Mouse (Mus musculus): ENCODE measurements around the gene Scarb1. TPM values are rescaled to one million over a fixed set of nuclear protein-coding genes. Genes with fewer than 3 reads are reported as not detected.
A peak's percentile ranks its signal among the peaks of the same experiment; 100 is the strongest.

Gene Scarb1
- polyA plus RNA-seq, 1 experiment from 2014 or later: 44.4 TPM

DNA sequence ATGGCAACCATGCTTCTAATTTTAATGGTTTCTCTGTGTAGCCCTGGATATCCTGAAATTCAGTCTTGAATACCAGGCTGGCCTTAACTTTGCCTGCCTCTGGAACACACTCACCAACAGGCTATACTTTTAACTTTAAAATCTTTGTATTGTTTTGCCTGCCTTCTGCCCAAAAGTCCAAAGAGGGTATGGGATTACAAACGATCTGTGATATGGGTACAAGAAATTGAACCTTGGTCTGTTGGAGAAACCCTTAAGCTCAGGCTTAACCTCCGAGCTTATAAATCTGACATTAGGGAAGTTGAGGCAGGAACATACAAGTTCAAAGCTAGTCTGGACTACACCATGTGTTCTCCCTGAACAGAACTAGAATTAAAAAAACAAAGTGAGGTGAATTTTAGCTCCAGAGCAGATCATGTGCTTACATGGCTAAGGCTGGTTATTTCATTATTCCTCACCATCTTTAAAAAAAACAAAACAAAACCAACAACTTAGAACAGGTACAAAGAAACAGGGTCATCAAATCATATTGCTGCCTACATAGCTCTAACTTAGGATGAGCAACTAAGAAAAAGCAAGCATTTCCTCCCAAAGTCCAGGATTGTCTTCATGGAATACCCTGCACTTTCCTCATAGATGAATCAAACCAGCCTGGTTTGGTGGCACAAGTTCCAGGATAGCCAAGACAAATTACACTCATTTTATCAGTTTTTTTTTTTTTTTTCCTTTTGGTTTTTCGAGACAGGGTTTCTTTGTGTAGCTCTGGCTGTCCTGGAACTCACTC is 42.9 kb upstream of the Scarb1 start:
- WGBS: 76% methylated on average over 3 of the region's 3 CpGs
- H3K27me3 ChIP-seq (replicated peaks; ENCODE audit: control insufficient read depth, insufficient read depth, low read length): no peaks in the 10 kb centered on the region
- H3K27ac ChIP-seq (replicated peaks; ENCODE audit: low read depth, low read length): no peak overlapping the region
- H3K4me3 ChIP-seq (ENCODE audit: low read depth, low read length): no peak overlapping the region
- no peak overlapping the region for H3K4me2 ChIP-seq (ENCODE audit: low read depth, low read length)
- 0 out of 2 replicates have a peak, but pooled peaks cover 8% of the 10 kb centered on the region for H3K4me1 ChIP-seq (ENCODE audit: control insufficient read depth, insufficient read depth, low read length)
- no peaks in the 10 kb centered on the region for H3K9me3 ChIP-seq (ENCODE audit: control insufficient read depth, low read length)
- DNase-seq (ENCODE audit: low spot score) (no peak), ATAC-seq (ENCODE audit: low read depth) (no peak)
- H3K36me3 ChIP-seq (ENCODE audit: control insufficient read depth, insufficient read depth, low read length): peaks cover 33% of the 10 kb centered on the region
- no peak overlapping the region for H3K9ac ChIP-seq (ENCODE audit: low read depth, low read length)

DNA sequence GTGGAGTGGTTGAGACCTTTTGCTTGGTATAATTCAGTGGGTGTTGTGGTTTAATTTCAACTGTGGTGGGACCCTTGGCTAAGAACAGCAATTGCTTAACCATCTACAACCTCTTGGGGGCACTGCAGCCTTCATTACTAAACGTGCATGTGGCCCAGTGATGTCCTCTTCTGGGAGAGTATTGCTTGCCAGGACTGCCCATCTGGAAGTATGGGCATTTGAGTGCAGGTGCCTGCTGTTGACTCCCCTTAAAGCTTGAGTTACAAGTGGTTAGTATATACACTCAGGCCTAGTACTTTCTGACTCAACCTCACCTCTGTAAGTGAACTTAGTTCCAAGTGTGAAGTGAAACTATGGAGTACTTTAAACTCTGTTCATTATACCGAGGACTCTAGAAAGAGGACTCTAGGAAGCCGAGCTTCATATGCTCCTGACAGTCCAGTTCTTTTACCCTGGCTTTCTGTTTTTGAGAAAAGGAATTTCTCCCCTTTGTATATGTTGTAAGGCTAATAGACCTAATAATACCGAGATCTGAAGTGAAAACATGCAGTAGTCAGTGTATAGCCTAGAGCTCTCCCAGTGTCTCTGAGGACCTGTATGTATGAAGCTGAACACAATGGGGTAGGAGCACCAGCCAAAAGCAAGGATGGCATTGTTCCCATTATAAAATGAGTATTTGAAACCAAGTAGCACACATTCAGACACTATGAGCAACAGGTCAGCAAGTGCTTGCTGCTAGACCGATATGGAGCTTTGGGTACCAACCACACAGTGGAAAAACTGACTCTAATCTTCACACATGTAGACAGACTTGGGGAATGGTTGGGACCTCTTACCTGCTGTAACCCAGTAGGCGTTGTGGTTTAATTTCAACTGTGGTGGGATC is 42.0 kb upstream of the Scarb1 start:
- H3K9me3 ChIP-seq (ENCODE audit: control insufficient read depth, low read length): no peaks in the 10 kb centered on the region
- DNase-seq (ENCODE audit: low spot score) (peak; percentile 75), ATAC-seq (ENCODE audit: low read depth) (peak; percentile 47)
- WGBS: 48% methylated on average over 6 of the region's 6 CpGs
- no peak overlapping the region for H3K27ac ChIP-seq (replicated peaks; ENCODE audit: low read depth, low read length)
- no peak overlapping the region for H3K9ac ChIP-seq (ENCODE audit: low read depth, low read length)
- no peaks in the 10 kb centered on the region for H3K27me3 ChIP-seq (replicated peaks; ENCODE audit: control insufficient read depth, insufficient read depth, low read length)
- H3K4me3 ChIP-seq (ENCODE audit: low read depth, low read length): no peak overlapping the region
- 0 out of 2 replicates have a peak, but pooled peaks cover 5% of the 10 kb centered on the region for H3K4me1 ChIP-seq (ENCODE audit: control insufficient read depth, insufficient read depth, low read length)
- H3K4me2 ChIP-seq (ENCODE audit: low read depth, low read length): no peak overlapping the region
- peaks cover 27% of the 10 kb centered on the region for H3K36me3 ChIP-seq (ENCODE audit: control insufficient read depth, insufficient read depth, low read length)

DNA sequence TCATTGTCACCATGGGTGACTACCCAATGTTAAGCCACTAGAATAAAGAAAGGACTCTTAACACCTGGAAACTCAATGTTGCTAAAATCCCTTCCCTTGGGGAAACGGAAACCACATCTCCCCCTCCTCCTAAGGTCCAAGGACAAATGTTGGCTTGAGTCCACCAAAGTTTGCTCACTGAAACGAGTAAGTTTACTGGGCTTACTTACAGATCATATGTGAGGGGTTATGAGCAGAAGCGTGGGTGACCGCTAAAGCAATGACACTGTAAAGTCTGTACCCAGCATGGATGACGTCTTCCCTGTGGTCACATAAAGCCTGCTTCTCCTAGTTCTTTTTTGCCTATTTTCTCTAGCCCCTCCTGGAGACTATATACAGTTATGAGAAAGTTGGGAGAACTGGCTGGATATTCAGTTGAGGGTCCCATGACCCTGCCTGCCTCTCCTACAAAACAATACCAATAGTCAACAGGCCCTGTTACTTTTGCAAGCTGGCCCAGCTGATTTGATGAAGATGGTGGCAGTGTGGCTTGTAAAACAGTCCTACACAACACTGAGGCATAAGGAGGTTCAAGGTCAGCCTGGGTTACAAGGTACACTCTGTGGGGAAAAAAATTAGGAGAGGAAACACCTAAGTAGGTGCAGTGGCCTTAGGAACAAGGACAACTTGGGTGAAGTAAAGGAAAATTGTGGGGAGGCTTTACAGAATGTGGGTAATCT is 41.2 kb upstream of the Scarb1 start:
- H3K4me1 ChIP-seq (ENCODE audit: control insufficient read depth, insufficient read depth, low read length): 0 out of 2 replicates have a peak, but pooled peaks cover 5% of the 10 kb centered on the region
- DNase-seq (ENCODE audit: low spot score) (no peak), ATAC-seq (ENCODE audit: low read depth) (0 out of 2 replicates have a peak, but pooled peaks have one; percentile 19)
- no peak overlapping the region for H3K9ac ChIP-seq (ENCODE audit: low read depth, low read length)
- no peak overlapping the region for H3K4me3 ChIP-seq (ENCODE audit: low read depth, low read length)
- WGBS: 71% methylated on average over 5 of the region's 5 CpGs
- H3K4me2 ChIP-seq (ENCODE audit: low read depth, low read length): no peak overlapping the region
- no peaks in the 10 kb centered on the region for H3K9me3 ChIP-seq (ENCODE audit: control insufficient read depth, low read length)
- H3K36me3 ChIP-seq (ENCODE audit: control insufficient read depth, insufficient read depth, low read length): peaks cover 27% of the 10 kb centered on the region
- H3K27ac ChIP-seq (replicated peaks; ENCODE audit: low read depth, low read length): no peak overlapping the region
- H3K27me3 ChIP-seq (replicated peaks; ENCODE audit: control insufficient read depth, insufficient read depth, low read length): no peaks in the 10 kb centered on the region

DNA sequence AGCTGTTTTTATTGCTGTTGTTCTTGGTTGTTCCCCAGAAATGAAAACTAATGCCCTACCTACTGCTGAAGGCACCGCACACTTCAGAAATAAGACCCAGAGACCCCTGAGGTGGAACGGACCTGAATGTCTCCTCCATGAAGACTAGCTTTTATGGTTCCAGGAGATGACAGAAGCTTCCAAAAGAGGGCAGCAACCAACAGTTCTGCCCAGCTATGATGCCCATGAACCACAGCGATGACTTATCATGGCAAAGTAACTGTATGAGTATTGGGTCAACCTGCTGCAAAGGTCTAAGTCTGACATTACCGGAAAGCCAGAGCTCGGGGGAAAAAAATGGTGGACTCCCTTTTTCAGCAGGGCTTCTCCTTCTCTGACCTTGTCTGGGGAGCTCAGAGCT is 38.0 kb upstream of the Scarb1 start:
- H3K9ac ChIP-seq (ENCODE audit: low read depth, low read length): no peak overlapping the region
- no peak for ATAC-seq (ENCODE audit: low read depth)
- DNase-seq (ENCODE audit: low spot score): no peak
- no peaks in the 10 kb centered on the region for H3K27me3 ChIP-seq (replicated peaks; ENCODE audit: control insufficient read depth, insufficient read depth, low read length)
- no peak overlapping the region for H3K4me3 ChIP-seq (ENCODE audit: low read depth, low read length)
- 83% methylated on average over 5 of the region's 5 CpGs for WGBS
- H3K27ac ChIP-seq (replicated peaks; ENCODE audit: low read depth, low read length): no peak overlapping the region
- H3K4me2 ChIP-seq (ENCODE audit: low read depth, low read length): no peak overlapping the region
- no peaks in the 10 kb centered on the region for H3K4me1 ChIP-seq (ENCODE audit: control insufficient read depth, insufficient read depth, low read length)
- peaks cover 6% of the 10 kb centered on the region for H3K36me3 ChIP-seq (ENCODE audit: control insufficient read depth, insufficient read depth, low read length)
- H3K9me3 ChIP-seq (ENCODE audit: control insufficient read depth, low read length): no peaks in the 10 kb centered on the region

DNA sequence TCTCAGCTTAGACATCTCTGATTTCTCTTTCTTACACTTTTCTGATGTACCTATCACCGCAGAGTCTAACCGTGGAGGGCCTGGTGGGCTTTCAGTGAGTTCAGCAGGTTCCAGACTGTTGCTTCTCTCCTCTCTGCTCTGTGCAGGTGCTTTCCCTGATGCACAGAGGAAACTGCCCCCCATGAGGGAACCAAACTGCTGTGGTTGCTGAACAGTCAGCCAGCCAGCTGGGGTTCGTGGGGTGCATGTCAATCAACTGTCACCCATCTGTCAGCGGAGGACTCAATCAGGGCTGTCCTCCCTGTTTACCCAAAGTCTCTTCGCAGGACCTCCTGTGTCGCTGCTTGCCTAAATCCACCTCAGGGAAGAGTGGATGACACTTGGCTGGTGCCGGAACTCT is 36.3 kb upstream of the Scarb1 start:
- H3K4me1 ChIP-seq (ENCODE audit: control insufficient read depth, insufficient read depth, low read length): no peaks in the 10 kb centered on the region
- H3K36me3 ChIP-seq (ENCODE audit: control insufficient read depth, insufficient read depth, low read length): no peaks in the 10 kb centered on the region
- no peak for ATAC-seq (ENCODE audit: low read depth)
- H3K4me2 ChIP-seq (ENCODE audit: low read depth, low read length): no peak overlapping the region
- no peak overlapping the region for H3K4me3 ChIP-seq (ENCODE audit: low read depth, low read length)
- no peak overlapping the region for H3K9ac ChIP-seq (ENCODE audit: low read depth, low read length)
- no peak overlapping the region for H3K27ac ChIP-seq (replicated peaks; ENCODE audit: low read depth, low read length)
- H3K27me3 ChIP-seq (replicated peaks; ENCODE audit: control insufficient read depth, insufficient read depth, low read length): no peaks in the 10 kb centered on the region
- 46% methylated on average over 7 of the region's 7 CpGs for WGBS
- DNase-seq (ENCODE audit: low spot score): no peak
- no peaks in the 10 kb centered on the region for H3K9me3 ChIP-seq (ENCODE audit: control insufficient read depth, low read length)

DNA sequence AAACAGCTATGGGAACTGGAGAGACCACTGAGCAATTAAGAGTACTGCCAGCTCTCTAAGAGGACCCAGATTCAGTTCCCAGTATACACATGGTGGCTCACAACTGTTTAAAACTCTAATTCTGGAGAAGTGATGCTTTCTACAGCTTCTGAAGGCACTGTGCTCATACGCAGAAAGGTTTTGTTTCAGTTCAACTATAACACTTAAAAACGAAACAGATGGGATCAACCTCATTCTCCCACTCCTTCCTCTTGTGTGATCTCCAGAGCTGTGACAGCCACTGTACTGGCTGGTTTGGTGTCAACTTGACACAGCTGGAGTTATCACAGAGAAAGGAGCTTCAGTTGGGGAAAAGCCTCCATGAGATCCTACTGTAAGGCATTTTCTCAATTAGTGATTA is 35.0 kb upstream of the Scarb1 start:
- ATAC-seq (ENCODE audit: low read depth) (no peak), DNase-seq (ENCODE audit: low spot score) (no peak)
- no peak overlapping the region for H3K9ac ChIP-seq (ENCODE audit: low read depth, low read length)
- no peaks in the 10 kb centered on the region for H3K36me3 ChIP-seq (ENCODE audit: control insufficient read depth, insufficient read depth, low read length)
- no peaks in the 10 kb centered on the region for H3K9me3 ChIP-seq (ENCODE audit: control insufficient read depth, low read length)
- H3K27ac ChIP-seq (replicated peaks; ENCODE audit: low read depth, low read length): no peak overlapping the region
- no peak overlapping the region for H3K4me2 ChIP-seq (ENCODE audit: low read depth, low read length)
- H3K4me1 ChIP-seq (ENCODE audit: control insufficient read depth, insufficient read depth, low read length): no peaks in the 10 kb centered on the region
- no peak overlapping the region for H3K4me3 ChIP-seq (ENCODE audit: low read depth, low read length)
- 85% methylated on average over 2 of the region's 2 CpGs for WGBS
- no peaks in the 10 kb centered on the region for H3K27me3 ChIP-seq (replicated peaks; ENCODE audit: control insufficient read depth, insufficient read depth, low read length)

DNA sequence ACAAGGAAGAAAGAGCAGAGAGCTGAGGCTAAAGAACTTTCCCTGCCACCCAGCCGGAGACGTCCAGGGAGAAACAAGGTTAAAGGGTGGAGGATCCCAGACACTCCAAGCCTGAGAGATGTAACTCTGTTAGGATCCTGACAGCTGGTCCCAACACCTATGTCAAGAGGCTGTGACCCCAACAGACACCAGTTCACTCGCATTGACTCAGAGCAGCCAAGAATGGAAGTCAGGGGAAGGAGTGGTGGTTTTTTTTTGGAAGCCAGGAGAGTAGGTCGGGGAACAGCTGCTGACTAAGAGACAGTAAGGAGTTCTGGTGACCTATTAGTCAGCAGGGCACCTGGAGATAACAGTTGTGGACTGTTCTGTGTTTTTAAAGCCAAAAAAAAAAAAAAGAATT is 31.1 kb upstream of the Scarb1 start:
- DNase-seq (ENCODE audit: low spot score) (no peak), ATAC-seq (ENCODE audit: low read depth) (no peak)
- Histone ChIP-seq H3K4me3 (ENCODE audit: low read depth, low read length) (no peak overlapping the region), H3K9ac (ENCODE audit: low read depth, low read length) (no peak overlapping the region), H3K27ac (replicated peaks; ENCODE audit: low read depth, low read length) (no peak overlapping the region), H3K9me3 (ENCODE audit: control insufficient read depth, low read length) (no peaks in the 10 kb centered on the region), H3K27me3 (replicated peaks; ENCODE audit: control insufficient read depth, insufficient read depth, low read length) (no peaks in the 10 kb centered on the region), H3K4me2 (ENCODE audit: low read depth, low read length) (no peak overlapping the region), H3K4me1 (ENCODE audit: control insufficient read depth, insufficient read depth, low read length) (no peaks in the 10 kb centered on the region), H3K36me3 (ENCODE audit: control insufficient read depth, insufficient read depth, low read length) (no peaks in the 10 kb centered on the region)
- WGBS: 82% methylated on average over 4 of the region's 4 CpGs

DNA sequence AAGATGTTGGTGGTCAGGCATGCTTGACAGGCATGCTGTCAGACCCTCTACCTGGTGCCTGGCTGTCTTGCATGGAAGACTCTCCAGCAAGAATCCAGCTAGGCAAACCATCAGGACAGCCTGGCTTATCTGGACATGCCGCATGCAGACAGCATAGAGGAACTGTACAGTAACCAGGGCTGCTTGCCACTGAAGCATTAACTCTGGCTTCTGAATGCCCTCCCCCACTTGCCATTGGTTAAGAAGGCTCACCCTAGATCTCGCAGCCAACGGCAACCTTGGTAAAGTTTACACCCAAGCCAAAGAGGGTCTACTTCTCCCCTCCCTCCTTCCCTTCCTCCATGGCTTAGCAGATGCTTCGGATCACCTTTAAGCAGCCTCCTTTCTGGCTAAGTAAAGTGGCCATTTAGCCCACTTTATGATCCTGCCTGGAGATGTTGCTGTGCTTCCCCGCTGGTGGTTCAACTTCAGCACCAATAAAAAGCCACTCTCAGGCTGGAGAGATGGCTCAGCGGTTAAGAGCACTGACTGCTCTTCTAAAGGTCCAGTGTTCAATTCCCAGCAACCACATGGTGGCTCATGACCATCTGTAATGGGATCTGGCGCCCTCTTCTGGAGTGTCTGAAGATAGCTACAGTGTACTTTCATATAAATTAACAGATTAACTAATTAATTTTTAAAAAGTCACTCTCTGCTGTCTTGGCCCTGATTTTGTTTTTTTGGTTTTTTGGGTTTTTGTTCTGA is 30.2 kb upstream of the Scarb1 start:
- no peak overlapping the region for H3K27ac ChIP-seq (replicated peaks; ENCODE audit: low read depth, low read length)
- no peak overlapping the region for H3K4me2 ChIP-seq (ENCODE audit: low read depth, low read length)
- H3K9me3 ChIP-seq (ENCODE audit: control insufficient read depth, low read length): no peaks in the 10 kb centered on the region
- DNase-seq (ENCODE audit: low spot score) (no peak), ATAC-seq (ENCODE audit: low read depth) (no peak)
- H3K4me3 ChIP-seq (ENCODE audit: low read depth, low read length): no peak overlapping the region
- no peaks in the 10 kb centered on the region for H3K27me3 ChIP-seq (replicated peaks; ENCODE audit: control insufficient read depth, insufficient read depth, low read length)
- no peaks in the 10 kb centered on the region for H3K36me3 ChIP-seq (ENCODE audit: control insufficient read depth, insufficient read depth, low read length)
- 79% methylated on average over 7 of the region's 7 CpGs for WGBS
- no peaks in the 10 kb centered on the region for H3K4me1 ChIP-seq (ENCODE audit: control insufficient read depth, insufficient read depth, low read length)
- H3K9ac ChIP-seq (ENCODE audit: low read depth, low read length): no peak overlapping the region

All from embryonic facial prominence, embryonic 14.5 days (tissue).